Mouse (Mus musculus): ENCODE data around the gene Ciart. TPM values are rescaled to one million over a fixed set of nuclear protein-coding genes. Genes with fewer than 3 reads are reported as not detected.
"Not testable (repeated sequence)": the region's sequence is repeated elsewhere in the genome, so short reads cannot be mapped to it uniquely, and the experiment has no call there.

Ciart gene
- polyA plus RNA-seq, 1 experiment from 2014 or later: 10.2 TPM

GRCm38 (mm10) chr3:95901616-95902372 lies 19.7 kb upstream of the Ciart start:
- WGBS: 69% methylated on average over 9 of the region's 9 CpGs
- peaks cover 44% of the 10 kb centered on the region for H3K4me1 ChIP-seq (replicated peaks)
- no peak for ATAC-seq (ENCODE audit: insufficient number of reproducible peaks, insufficient read depth, low FRiP score, low TSS enrichment, low read depth)

DNA sequence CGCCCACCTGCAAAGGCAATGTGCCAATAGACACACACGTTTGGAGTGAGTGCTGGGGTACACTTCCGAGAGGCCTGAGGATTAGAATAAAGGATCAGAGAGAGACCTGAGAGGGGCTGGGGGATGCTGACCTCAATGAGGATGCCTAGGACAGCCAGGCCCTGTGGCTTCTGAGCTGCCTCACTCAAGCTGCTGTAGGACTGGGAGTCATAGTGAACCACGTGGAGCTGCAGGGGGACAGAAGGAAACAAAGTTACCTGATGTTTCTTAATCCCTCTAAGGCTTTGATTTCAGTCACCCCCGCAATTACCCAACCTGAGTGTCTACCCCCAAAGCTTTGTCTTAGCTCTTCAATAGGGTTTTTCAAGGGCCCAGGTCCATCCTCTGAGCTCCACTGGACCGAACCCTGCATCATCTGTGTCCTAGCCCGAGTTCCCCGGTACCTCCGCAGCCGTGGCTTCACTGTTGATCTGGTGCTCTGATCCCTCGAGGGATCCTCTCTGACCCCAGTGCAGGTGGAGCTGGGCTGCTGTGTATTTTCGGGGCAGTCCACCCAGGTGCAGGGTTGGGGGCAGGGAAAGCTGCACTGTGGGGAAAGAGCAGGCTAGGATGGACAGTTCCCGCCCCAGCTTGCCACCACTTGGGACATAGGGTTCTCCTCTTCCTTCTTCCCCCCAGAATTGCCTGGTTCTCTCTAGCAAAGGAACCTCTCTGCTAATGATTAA lies 17.9 kb upstream of the Ciart start:
- H3K9ac ChIP-seq (replicated peaks): no peak overlapping the region
- no peaks in the 10 kb centered on the region for H3K27me3 ChIP-seq
- H3K27ac ChIP-seq: peak overlapping the region; percentile 8; the same call in 1 of the 2 replicates
- H3K4me2 ChIP-seq: no peak overlapping the region
- peaks cover 32% of the 10 kb centered on the region for H3K36me3 ChIP-seq
- no peak for ATAC-seq (ENCODE audit: insufficient number of reproducible peaks, insufficient read depth, low FRiP score, low TSS enrichment, low read depth)
- no peaks in the 10 kb centered on the region for H3K9me3 ChIP-seq
- no peak overlapping the region for H3K4me3 ChIP-seq (replicated peaks)
- peaks cover 33% of the 10 kb centered on the region for H3K4me1 ChIP-seq (replicated peaks)
- WGBS: 77% methylated on average over 13 of the region's 13 CpGs

More at GRCm38 (mm10) chr3:95901616-95902372, 19.7 kb upstream of the Ciart start:
- Histone ChIP-seq H3K4me2 (peak overlapping the region; percentile 93), H3K36me3 (peaks cover 32% of the 10 kb centered on the region), H3K4me3 (replicated peaks) (peak overlapping the region; percentile 51; the same call in 1 of the 2 replicates), H3K27ac (peak overlapping the region; percentile 74), H3K9ac (replicated peaks) (peak overlapping the region; percentile 74), H3K27me3 (no peaks in the 10 kb centered on the region), H3K9me3 (no peaks in the 10 kb centered on the region)

GRCm38 (mm10) chr3:95895501-95895900 lies 13.4 kb upstream of the Ciart start:
- H3K9ac ChIP-seq (replicated peaks); H3K27ac ChIP-seq; ATAC-seq (ENCODE audit: insufficient number of reproducible peaks, insufficient read depth, low FRiP score, low TSS enrichment, low read depth); H3K4me2 ChIP-seq; H3K4me3 ChIP-seq (replicated peaks); H3K27me3 ChIP-seq; H3K9me3 ChIP-seq: not testable (repeated sequence)
- peaks cover 26% of the 10 kb centered on the region for H3K36me3 ChIP-seq
- H3K4me1 ChIP-seq (replicated peaks): peaks cover 32% of the 10 kb centered on the region
- WGBS: 85% methylated on average over 7 of the region's 7 CpGs

DNA sequence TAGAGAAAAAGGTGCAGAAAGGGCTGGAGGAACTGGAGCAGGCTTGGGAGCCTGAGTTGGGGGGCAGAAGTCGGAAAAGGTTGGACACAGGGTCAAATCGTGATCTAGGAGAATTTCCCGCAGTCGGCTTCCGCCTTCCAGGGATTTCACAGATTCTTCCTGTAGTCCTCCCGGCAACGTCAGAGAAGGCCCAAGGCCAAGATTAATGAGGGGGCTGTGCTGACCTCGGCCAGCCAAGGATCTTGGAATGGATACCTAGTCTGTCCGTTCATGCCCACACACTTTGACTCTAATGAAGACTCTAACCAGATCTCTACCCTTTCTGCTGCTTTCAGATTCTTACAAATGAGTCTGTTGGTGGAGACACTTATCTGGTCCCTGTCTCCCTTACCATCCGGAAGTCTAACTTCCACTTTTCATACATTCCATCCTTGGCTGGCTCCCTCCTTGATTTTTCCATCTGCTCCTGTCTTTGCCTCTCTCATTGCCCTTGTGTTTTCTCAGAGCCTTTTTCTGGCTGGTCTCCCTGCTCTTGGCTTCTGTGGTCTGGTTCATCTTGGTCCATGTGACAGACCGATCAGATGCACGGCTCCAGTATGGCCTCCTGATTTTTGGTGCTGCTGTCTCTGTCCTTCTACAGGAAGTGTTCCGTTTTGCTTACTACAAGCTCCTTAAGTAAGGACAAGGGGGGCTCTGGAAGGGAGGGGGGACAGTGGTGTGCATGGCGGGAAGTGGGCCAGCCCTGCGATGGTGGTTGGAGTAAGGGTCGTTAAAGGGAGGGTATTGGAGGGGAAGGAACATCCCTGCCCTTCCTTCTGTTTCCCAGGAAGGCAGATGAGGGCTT lies 12.5 kb upstream of the Ciart start:
- Histone ChIP-seq H3K9ac (replicated peaks) (peak overlapping the region; percentile 70), H3K36me3 (peaks cover 21% of the 10 kb centered on the region; the same call in 1 of the 2 replicates), H3K9me3 (no peaks in the 10 kb centered on the region), H3K4me1 (replicated peaks) (peaks cover 32% of the 10 kb centered on the region), H3K27ac (peak overlapping the region; percentile 53; the same call in 1 of the 2 replicates), H3K4me3 (replicated peaks) (peak overlapping the region; percentile 68), H3K27me3 (no peaks in the 10 kb centered on the region), H3K4me2 (peak overlapping the region; percentile 88)
- ATAC-seq (ENCODE audit: insufficient number of reproducible peaks, insufficient read depth, low FRiP score, low TSS enrichment, low read depth): no peak
- WGBS: 9% methylated on average over 16 of the region's 16 CpGs

GRCm38 (mm10) chr3:95893606-95894316 lies 11.7 kb upstream of the Ciart start, which contains the start of gene Aph1a:
Gene Aph1a, plus strand, starts transcription at chr3:95893969.
- Histone ChIP-seq H3K9ac (replicated peaks) (peak within 1 kb of the TSS; percentile 70), H3K4me2 (peak within 1 kb of the TSS; percentile 88), H3K36me3 (peaks cover 15% of the 10 kb centered on the region; the same call in 1 of the 2 replicates), H3K27ac (peak within 1 kb of the TSS; percentile 57), H3K4me3 (replicated peaks) (peak within 1 kb of the TSS; percentile 68), H3K4me1 (replicated peaks) (peaks cover 32% of the 10 kb centered on the region)
- not testable (repeated sequence) for H3K9me3 ChIP-seq, H3K27me3 ChIP-seq
- peak; percentile 97 for ATAC-seq (ENCODE audit: insufficient number of reproducible peaks, insufficient read depth, low FRiP score, low TSS enrichment, low read depth)
- under 1% methylated on average over 26 of the region's 43 CpGs for WGBS

DNA sequence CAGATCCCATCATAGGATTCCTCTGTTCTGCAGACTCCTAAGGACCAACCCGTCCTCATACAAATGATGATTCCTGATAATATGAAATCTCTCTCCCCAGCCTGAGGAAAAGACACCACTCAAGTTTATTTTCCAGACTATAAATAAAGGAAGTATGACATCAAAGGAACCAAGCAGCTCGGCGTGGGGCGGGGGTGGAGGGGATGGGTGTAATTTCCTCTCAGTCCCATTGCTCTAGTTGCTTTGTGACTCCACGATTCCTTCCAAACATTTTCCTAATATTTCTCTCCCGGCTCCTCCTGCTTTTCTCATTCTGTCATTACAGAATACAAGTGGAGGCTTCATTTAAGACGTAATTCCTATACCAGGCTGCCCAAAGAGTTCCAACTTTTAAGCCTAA lies 11.1 kb upstream of the Ciart start:
- Histone ChIP-seq H3K4me3 (replicated peaks) (peak overlapping the region; percentile 68), H3K4me2 (peak overlapping the region; percentile 56), H3K4me1 (replicated peaks) (peaks cover 32% of the 10 kb centered on the region), H3K27me3 (no peaks in the 10 kb centered on the region), H3K36me3 (peaks cover 9% of the 10 kb centered on the region; the same call in 1 of the 2 replicates), H3K9me3 (no peaks in the 10 kb centered on the region), H3K27ac (peak overlapping the region; percentile 57; the same call in 1 of the 2 replicates), H3K9ac (replicated peaks) (0 out of 2 replicates have a peak overlapping the region, but pooled peaks have one; percentile 32)
- 14% methylated on average over 7 of the region's 7 CpGs for whole genome bisulfite sequencing
- no peak for ATAC-seq (ENCODE audit: insufficient number of reproducible peaks, insufficient read depth, low FRiP score, low TSS enrichment, low read depth)

- peak overlapping the region; percentile 26 for H3K4me3 ChIP-seq (replicated peaks)
- no peaks in the 10 kb centered on the region for H3K9me3 ChIP-seq
- H3K27me3 ChIP-seq: no peaks in the 10 kb centered on the region
- 34% methylated on average over 11 of the region's 11 CpGs for WGBS
- peak overlapping the region; percentile 35 for H3K4me2 ChIP-seq
- H3K4me1 ChIP-seq (replicated peaks): peaks cover 32% of the 10 kb centered on the region
- H3K9ac ChIP-seq (replicated peaks): peak overlapping the region; percentile 45; the same call in 1 of the 2 replicates
- H3K27ac ChIP-seq: peak overlapping the region; percentile 78
- no peak for ATAC-seq (ENCODE audit: insufficient number of reproducible peaks, insufficient read depth, low FRiP score, low TSS enrichment, low read depth)
- H3K36me3 ChIP-seq: peaks cover under 1% of the 10 kb centered on the region; the same call in 1 of the 2 replicates
Observed at GRCm38 (mm10) chr3:95892066-95893052, 10.3 kb upstream of the Ciart start.

- Histone ChIP-seq H3K4me3 (replicated peaks) (peak within 1 kb of the TSS; percentile 26), H3K4me1 (replicated peaks) (peaks cover 32% of the 10 kb centered on the region), H3K36me3 (no peaks in the 10 kb centered on the region), H3K9ac (replicated peaks) (peak within 1 kb of the TSS; percentile 45; the same call in 1 of the 2 replicates), H3K27me3 (no peaks in the 10 kb centered on the region), H3K9me3 (no peaks in the 10 kb centered on the region), H3K27ac (peak within 1 kb of the TSS; percentile 78), H3K4me2 (peak within 1 kb of the TSS; percentile 35)
- 26% methylated on average over 12 of the region's 12 CpGs for WGBS
- no peak for ATAC-seq (ENCODE audit: insufficient number of reproducible peaks, insufficient read depth, low FRiP score, low TSS enrichment, low read depth)
Observed at GRCm38 (mm10) chr3:95891211-95892065, 9.4 kb upstream of the Ciart start, which contains the start of gene BC028528. Gene BC028528, minus strand, starts transcription at chr3:95892005.

- ATAC-seq (ENCODE audit: insufficient number of reproducible peaks, insufficient read depth, low FRiP score, low TSS enrichment, low read depth): no peak
- 0 out of 2 replicates have a peak overlapping the region, but pooled peaks have one; percentile 31 for H3K27ac ChIP-seq
- 7% methylated on average over 3 of the region's 3 CpGs for WGBS
- no peak overlapping the region for H3K4me2 ChIP-seq
- H3K4me1 ChIP-seq (replicated peaks): peaks cover 23% of the 10 kb centered on the region
- H3K9me3 ChIP-seq: no peaks in the 10 kb centered on the region
- H3K27me3 ChIP-seq: no peaks in the 10 kb centered on the region
- H3K4me3 ChIP-seq (replicated peaks): no peak overlapping the region
- H3K9ac ChIP-seq (replicated peaks): no peak overlapping the region
- H3K36me3 ChIP-seq: no peaks in the 10 kb centered on the region
Observed at GRCm38 (mm10) chr3:95889664-95890063, 7.6 kb upstream of the Ciart start.
